Mouse (Mus musculus) liver, embryonic 15.5 days (tissue): ENCODE results near the gene Abi3. TPM values are rescaled to one million over a fixed set of nuclear protein-coding genes. Genes with fewer than 3 reads are reported as not detected.

Experiments
- ATAC-seq: fragments of 200-750 bp; cut with Nextera tagmentation; 2 replicates; pipeline ENCODE4 v1.8.0; 2017; ENCODE audit warnings: moderate number of reproducible peaks, mild to moderate bottlenecking, moderate library complexity; ENCODE audit not compliant: insufficient read depth
- H3K27ac ChIP-seq: fragments of 300-500 bp; sonication (generic); replicated peaks from 2 replicates; pipeline ENCODE4 v1.5.1; 2015; ENCODE audit warnings: mild to moderate bottlenecking, inconsistent platforms
- H3K27me3 ChIP-seq: fragments of 300-500 bp; sonication (generic); 2 replicates; pipeline ENCODE4 v1.6.1; 2015; ENCODE audit warnings: mild to moderate bottlenecking, inconsistent platforms
- H3K36me3 ChIP-seq: fragments of 300-500 bp; sonication (generic); replicated peaks from 2 replicates; pipeline ENCODE4 v1.6.1; 2015; ENCODE audit warnings: moderate library complexity, mild to moderate bottlenecking, inconsistent platforms
- H3K4me1 ChIP-seq: fragments of 300-500 bp; sonication (generic); replicated peaks from 2 replicates; pipeline ENCODE4 v1.6.1; 2015; ENCODE audit warnings: inconsistent platforms
- H3K4me2 ChIP-seq: fragments of 300-500 bp; sonication (generic); 2 replicates; pipeline ENCODE4 v1.6.1; 2015; ENCODE audit warnings: moderate library complexity, mild to moderate bottlenecking, inconsistent platforms
- H3K4me3 ChIP-seq: fragments of 300-500 bp; sonication (generic); replicated peaks from 2 replicates; pipeline ENCODE4 v1.5.1; 2015; ENCODE audit warnings: mild to moderate bottlenecking, inconsistent platforms
- H3K9ac ChIP-seq: fragments of 300-500 bp; sonication (generic); 2 replicates; pipeline ENCODE4 v1.6.1; 2015; ENCODE audit warnings: moderate library complexity, mild to moderate bottlenecking, inconsistent platforms
- H3K9me3 ChIP-seq: fragments of 300-500 bp; sonication (generic); replicated peaks from 2 replicates; pipeline ENCODE4 v1.6.1; 2016; ENCODE audit warnings: inconsistent platforms
- WGBS: fragments of 180-500 bp; shearing (Covaris S2); methylation state at CpG from one replicate; pipeline ENCODE4 v1.1.7; 2015; ENCODE audit warnings: mixed read lengths; ENCODE audit not compliant: insufficient replicate concordance; 5-methylcytosine and 5-hydroxymethylcytosine counted together
- polyA plus RNA-seq: library from polyadenylated mRNA; unstranded; fragments of >200 nt; fragmentation: Nextera tagmentation; extraction: Ambion mirVana; gene quantifications from 2 replicates; pipeline ENCODE4 v1.2.1, GENCODE M21; 2015

Gene Abi3
- polyA plus RNA-seq, 1 experiment from 2014 or later, result 7.0 TPM

GRCm38 (mm10) chr11:95857716-95858527 lies 15.6 kb upstream of the Abi3 start:
- Histone ChIP-seq H3K9me3 (no peaks in the 10 kb centered on the region), H3K27me3 (no peaks in the 10 kb centered on the region), H3K4me2 (peak overlapping the region; percentile 91), H3K9ac (peak overlapping the region; percentile 81), H3K4me1 (peaks cover 42% of the 10 kb centered on the region), H3K27ac (peak overlapping the region; percentile 97), H3K36me3 (no peaks in the 10 kb centered on the region), H3K4me3 (peak overlapping the region; percentile 83)
- WGBS, result 28% methylated on average over 21 of the region's 21 CpGs
- ATAC-seq, result no peak

- Histone ChIP-seq H3K4me1 (peaks cover 41% of the 10 kb centered on the region), H3K9me3 (no peaks in the 10 kb centered on the region), H3K27me3 (no peaks in the 10 kb centered on the region), H3K4me3 (peak overlapping the region; percentile 83), H3K27ac (no peak overlapping the region), H3K9ac (no peak overlapping the region), H3K4me2 (peak overlapping the region; percentile 91), H3K36me3 (no peaks in the 10 kb centered on the region)
- ATAC-seq, result no peak
- WGBS, result 79% methylated on average over 4 of the region's 4 CpGs
These were observed 15.0 kb upstream of the Abi3 start for GRCm38 (mm10) chr11:95857306-95857705.

- peaks cover 14% of the 10 kb centered on the region for H3K4me1 ChIP-seq
- H3K27ac ChIP-seq, result no peak overlapping the region
- H3K36me3 ChIP-seq, result no peaks in the 10 kb centered on the region
- no peak overlapping the region for H3K4me2 ChIP-seq
- no peak overlapping the region for H3K4me3 ChIP-seq
- ATAC-seq, result no peak
- WGBS, result 33% methylated on average over 5 of the region's 5 CpGs
- H3K9ac ChIP-seq, result no peak overlapping the region
- peaks cover 9% of the 10 kb centered on the region for H3K27me3 ChIP-seq
- no peaks in the 10 kb centered on the region for H3K9me3 ChIP-seq
These were observed 11.4 kb upstream of the Abi3 start for GRCm38 (mm10) chr11:95853684-95854083.

- Histone ChIP-seq H3K36me3 (no peaks in the 10 kb centered on the region), H3K27ac (no peak overlapping the region), H3K9ac (no peak overlapping the region), H3K4me1 (peaks cover 5% of the 10 kb centered on the region; the same call in 1 of the 2 replicates), H3K4me2 (no peak overlapping the region), H3K4me3 (no peak overlapping the region), H3K9me3 (no peaks in the 10 kb centered on the region), H3K27me3 (peaks cover 10% of the 10 kb centered on the region)
- ATAC-seq, result no peak
- WGBS, result 52% methylated on average over 2 of the region's 2 CpGs
These were observed 8.6 kb upstream of the Abi3 start for GRCm38 (mm10) chr11:95850898-95851297.

GRCm38 (mm10) chr11:95844935-95845334 lies 2.7 kb upstream of the Abi3 start:
- no peak overlapping the region for H3K4me2 ChIP-seq
- no peak for ATAC-seq

GRCm38 (mm10) chr11:95843421-95843950 lies 1.2 kb upstream of the Abi3 start:
- H3K4me3 ChIP-seq, result no peak overlapping the region
- no peak for ATAC-seq
- 29% methylated on average over 6 of the region's 6 CpGs for WGBS
- peak overlapping the region; percentile 8; the same call in 1 of the 2 replicates for H3K27ac ChIP-seq
- H3K9ac ChIP-seq, result no peak overlapping the region
- peak overlapping the region; percentile 57 for H3K4me2 ChIP-seq
- peaks cover 49% of the 10 kb centered on the region for H3K4me1 ChIP-seq
- no peaks in the 10 kb centered on the region for H3K36me3 ChIP-seq
- no peaks in the 10 kb centered on the region for H3K9me3 ChIP-seq
- peaks cover 29% of the 10 kb centered on the region for H3K27me3 ChIP-seq

More at GRCm38 (mm10) chr11:95844935-95845334, 2.7 kb upstream of the Abi3 start:
- H3K4me3 ChIP-seq, result no peak overlapping the region
- 25% methylated on average over 4 of the region's 4 CpGs for WGBS
- no peak overlapping the region for H3K9ac ChIP-seq
- H3K4me1 ChIP-seq, result peaks cover 41% of the 10 kb centered on the region
- no peaks in the 10 kb centered on the region for H3K9me3 ChIP-seq
- no peak overlapping the region for H3K27ac ChIP-seq
- H3K27me3 ChIP-seq, result peaks cover 29% of the 10 kb centered on the region
- H3K36me3 ChIP-seq, result no peaks in the 10 kb centered on the region

- Histone ChIP-seq H3K27me3 (peaks cover 29% of the 10 kb centered on the region), H3K9me3 (no peaks in the 10 kb centered on the region), H3K9ac (no peak overlapping the region), H3K4me2 (peak overlapping the region; percentile 57), H3K27ac (peak overlapping the region; percentile 8; the same call in 1 of the 2 replicates), H3K4me3 (0 out of 2 replicates have a peak overlapping the region, but pooled peaks have one; percentile 41), H3K4me1 (peaks cover 54% of the 10 kb centered on the region), H3K36me3 (no peaks in the 10 kb centered on the region)
- no peak for ATAC-seq
- WGBS, result 38% methylated on average over 5 of the region's 5 CpGs
These were observed 677 bp upstream of the Abi3 start for GRCm38 (mm10) chr11:95842953-95843352.

- Histone ChIP-seq H3K9ac (0 out of 2 replicates have a peak overlapping the region, but pooled peaks have one; percentile 16), H3K36me3 (no peaks in the 10 kb centered on the region), H3K27me3 (peaks cover 29% of the 10 kb centered on the region), H3K4me1 (peaks cover 63% of the 10 kb centered on the region), H3K9me3 (no peaks in the 10 kb centered on the region), H3K27ac (peak overlapping the region; percentile 8; the same call in 1 of the 2 replicates), H3K4me2 (peak overlapping the region; percentile 57), H3K4me3 (peak overlapping the region; percentile 41)
- no peak for ATAC-seq
- 37% methylated on average over 10 of the region's 10 CpGs for WGBS
These were observed 812 bp downstream of the Abi3 start for GRCm38 (mm10) chr11:95841498-95841830.

- Histone ChIP-seq H3K27me3 (peaks cover 28% of the 10 kb centered on the region), H3K9me3 (no peaks in the 10 kb centered on the region), H3K4me3 (peak overlapping the region; percentile 41), H3K4me1 (peaks cover 69% of the 10 kb centered on the region), H3K9ac (0 out of 2 replicates have a peak overlapping the region, but pooled peaks have one; percentile 16), H3K36me3 (no peaks in the 10 kb centered on the region), H3K27ac (peak overlapping the region; percentile 8; the same call in 1 of the 2 replicates), H3K4me2 (peak overlapping the region; percentile 57)
- no peak for ATAC-seq
- WGBS, result 51% methylated on average over 5 of the region's 5 CpGs
These were observed 1.4 kb downstream of the Abi3 start for GRCm38 (mm10) chr11:95840694-95841497.

GRCm38 (mm10) chr11:95838999-95839868 lies 3.0 kb downstream of the Abi3 start:
- Histone ChIP-seq H3K36me3 (no peaks in the 10 kb centered on the region), H3K4me1 (peaks cover 72% of the 10 kb centered on the region), H3K27me3 (peaks cover 35% of the 10 kb centered on the region), H3K9me3 (no peaks in the 10 kb centered on the region), H3K4me3 (no peak overlapping the region), H3K4me2 (no peak overlapping the region), H3K27ac (0 out of 2 replicates have a peak overlapping the region, but pooled peaks have one; percentile 14), H3K9ac (no peak overlapping the region)
- ATAC-seq, result no peak
- WGBS, result 61% methylated on average over 8 of the region's 8 CpGs
